Mouse (Mus musculus) thymus, adult 18-20 months (tissue): ENCODE data around the gene Tmem176b.
"Not testable (repeated sequence)": the region's sequence is repeated elsewhere in the genome, so short reads cannot be mapped to it uniquely, and the experiment has no call there.

Experiments
- DNase-seq, 2 experiments: peaks; one replicate each; pipeline ENCODE4 v3.0.0; 2022; ENCODE audit warnings: mixed read lengths in 2 of 2

Gene Tmem176b

GRCm38 (mm10) chr6:48840371-48840969, 826 bp downstream of the Tmem176b start, which contains the start of gene Tmem176a:
Tmem176a (plus strand) TSS chr6:48840919.
- no peak for DNase-seq

GRCm38 (mm10) chr6:48838321-48839080, 2.8 kb downstream of the Tmem176b start:
- no peak for DNase-seq

- DNase-seq, result no peak
Observed at GRCm38 (mm10) chr6:48837516-48837915, 3.8 kb downstream of the Tmem176b start.

GRCm38 (mm10) chr6:48836146-48836545, 5.2 kb downstream of the Tmem176b start:
- no peak for DNase-seq

GRCm38 (mm10) chr6:48835241-48835640, 6.1 kb downstream of the Tmem176b start:
- DNase-seq, result no peak

GRCm38 (mm10) chr6:48833515-48833914, 7.8 kb downstream of the Tmem176b start:
- no peak for DNase-seq

- DNase-seq, result no peak
Observed at GRCm38 (mm10) chr6:48832426-48832825, 8.9 kb downstream of the Tmem176b start.

GRCm38 (mm10) chr6:48831141-48831540, 10.2 kb downstream of the Tmem176b start:
- no peak for DNase-seq

- DNase-seq, result no peak
Observed at GRCm38 (mm10) chr6:48830241-48830640, 11.1 kb downstream of the Tmem176b start.

- DNase-seq, result no peak
Observed at GRCm38 (mm10) chr6:48829651-48830050, 11.6 kb downstream of the Tmem176b start.

- DNase-seq, result no peak
Observed at GRCm38 (mm10) chr6:48828976-48829375, 12.3 kb downstream of the Tmem176b start.

GRCm38 (mm10) chr6:48825016-48825415, 16.3 kb downstream of the Tmem176b start:
- no peak for DNase-seq

GRCm38 (mm10) chr6:48821991-48822785, 19.1 kb downstream of the Tmem176b start:
- not testable (repeated sequence) for DNase-seq

- peak; percentile 16 to 35 for DNase-seq
Observed at GRCm38 (mm10) chr6:48817815-48818214, 23.5 kb downstream of the Tmem176b start.

- DNase-seq, result no peak
Observed at GRCm38 (mm10) chr6:48815013-48815412, 26.3 kb downstream of the Tmem176b start.

- DNase-seq, result no peak
Observed at GRCm38 (mm10) chr6:48809494-48810219, 31.6 kb downstream of the Tmem176b start.

GRCm38 (mm10) chr6:48806746-48807145, 34.5 kb downstream of the Tmem176b start:
- no peak for DNase-seq

- no peak for DNase-seq
Observed at GRCm38 (mm10) chr6:48804346-48804745, 37.0 kb downstream of the Tmem176b start.

- no peak for DNase-seq
Observed at GRCm38 (mm10) chr6:48803406-48804051, 37.8 kb downstream of the Tmem176b start.

- DNase-seq, result no peak
Observed at GRCm38 (mm10) chr6:48801897-48802296, 39.4 kb downstream of the Tmem176b start.

- DNase-seq, result no peak
Observed at GRCm38 (mm10) chr6:48787867-48788266, 53.4 kb downstream of the Tmem176b start.

- DNase-seq, result no peak
Observed at GRCm38 (mm10) chr6:48785601-48786000, 55.7 kb downstream of the Tmem176b start.
